30 mouse cellular contexts compared by ENCODE assay signal in the genomic region with DNA sequence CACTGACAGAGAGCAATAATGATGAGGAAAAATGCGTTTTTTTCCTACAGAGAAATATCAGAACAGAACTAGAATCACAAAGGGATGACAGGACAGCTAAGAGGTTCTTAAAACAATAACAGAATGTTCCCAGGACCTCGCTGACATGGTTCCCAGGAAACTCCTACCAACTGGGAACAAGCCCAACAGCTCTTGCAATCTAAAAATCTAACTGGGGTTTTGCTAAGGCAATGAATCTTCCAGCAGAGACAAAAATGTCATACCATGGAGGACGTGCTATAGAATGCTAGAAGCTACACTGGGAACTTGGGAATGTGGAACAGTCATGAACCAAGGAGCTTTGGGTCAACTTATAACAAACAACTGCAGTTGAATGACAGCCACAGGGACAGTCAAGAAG. TPM values are rescaled to one million over a fixed set of nuclear protein-coding genes. Genes with fewer than 3 reads are reported as not detected.
"Had no signal": no experiment of that assay in that cellular context is flagged by ENCODE, and none has a peak within 500 bp of the region (broad histone marks: within the 10 kb centered on the region; RNA-seq: fewer than 3 reads in every experiment).

No protein-coding gene starts in this region.

- H3K9ac ChIP-seq: intestine, embryonic 15.5 days; kidney, embryonic 15.5 days; limb, embryonic 12.5 days; limb, embryonic 15.5 days; liver, embryonic 14.5 days; liver, postnatal 0 days; midbrain, embryonic 12.5 days; midbrain, embryonic 15.5 days; neural tube, embryonic 12.5 days; neural tube, embryonic 15.5 days; stomach, embryonic 15.5 days had no signal

- ATAC-seq: intestine, embryonic 15.5 days; liver, postnatal 0 days; midbrain, embryonic 15.5 days had no signal

- H3K4me3 ChIP-seq: intestine, embryonic 15.5 days; kidney, embryonic 15.5 days; layer of hippocampus, adult 2 months; limb, embryonic 12.5 days; limb, embryonic 15.5 days; midbrain, embryonic 12.5 days; midbrain, embryonic 15.5 days; neural tube, embryonic 12.5 days; neural tube, embryonic 15.5 days; stomach, embryonic 15.5 days had no signal

- H3K4me2 ChIP-seq: intestine, embryonic 15.5 days; kidney, embryonic 15.5 days; limb, embryonic 12.5 days; limb, embryonic 15.5 days; liver, embryonic 11.5 days; midbrain, embryonic 12.5 days; midbrain, embryonic 15.5 days; neural tube, embryonic 12.5 days; neural tube, embryonic 15.5 days; stomach, embryonic 15.5 days had no signal

- DNase-seq: kidney, adult 11 months; kidney, adult 8-10 months; kidney, postnatal 4 days; layer of hippocampus, adult 9-11 months; liver, postnatal 0 days; lung, postnatal 14 days; right cerebral cortex, adult 18-20 months; right cerebral cortex, postnatal 14 days; right cerebral cortex, postnatal 4 days; spleen, adult 18-20 months; thymus, postnatal 36 days had no signal

- H3K27me3 ChIP-seq: intestine, embryonic 15.5 days; kidney, embryonic 15.5 days; limb, embryonic 12.5 days; limb, embryonic 15.5 days; midbrain, embryonic 12.5 days; midbrain, embryonic 15.5 days; neural tube, embryonic 12.5 days; neural tube, embryonic 15.5 days; stomach, embryonic 15.5 days had no signal

- H3K36me3 ChIP-seq: intestine, embryonic 15.5 days; kidney, embryonic 15.5 days; limb, embryonic 12.5 days; limb, embryonic 15.5 days; midbrain, embryonic 12.5 days; midbrain, embryonic 15.5 days; neural tube, embryonic 12.5 days; neural tube, embryonic 15.5 days; stomach, embryonic 15.5 days had no signal

- H3K27ac ChIP-seq: intestine, embryonic 15.5 days; kidney, embryonic 15.5 days; layer of hippocampus, adult 2 months; limb, embryonic 12.5 days; limb, embryonic 15.5 days; liver, embryonic 14.5 days; macrophage; midbrain, embryonic 12.5 days; midbrain, embryonic 15.5 days; neural tube, embryonic 12.5 days; neural tube, embryonic 15.5 days; stomach, embryonic 15.5 days had no signal

- H3K9me3 ChIP-seq: intestine, embryonic 15.5 days; kidney, embryonic 15.5 days; limb, embryonic 12.5 days; limb, embryonic 15.5 days; midbrain, embryonic 12.5 days; midbrain, embryonic 15.5 days; neural tube, embryonic 12.5 days; neural tube, embryonic 15.5 days; stomach, embryonic 15.5 days had no signal

- H3K4me1 ChIP-seq: intestine, embryonic 15.5 days; kidney, embryonic 15.5 days; limb, embryonic 12.5 days; limb, embryonic 15.5 days; midbrain, embryonic 12.5 days; midbrain, embryonic 15.5 days; neural tube, embryonic 12.5 days; neural tube, embryonic 15.5 days; stomach, embryonic 15.5 days had no signal

RNA-seq across cellular contexts. Expression of a gene that starts 59.7 kb away (rescaled TPM):
- total RNA-seq: layer of hippocampus, adult 2 months; layer of hippocampus, postnatal 25 days; left cerebral cortex, adult 18-20 months; left cerebral cortex, postnatal 25 days; megakaryocyte, adult 5-6 weeks had no signal
- polyA plus RNA-seq: intestine, embryonic 15.5 days; kidney, embryonic 15.5 days; limb, embryonic 12.5 days; limb, embryonic 15.5 days; liver, embryonic 11.5 days; liver, embryonic 14.5 days; liver, postnatal 0 days; macrophage; midbrain, embryonic 12.5 days; midbrain, embryonic 15.5 days; neural tube, embryonic 12.5 days; neural tube, embryonic 15.5 days; stomach, embryonic 15.5 days; thymus, postnatal 0 days; urinary bladder, adult 2 months had no signal
